Mouse (Mus musculus) lung, postnatal 36 days (tissue): ENCODE data around the gene Wee2.

Source experiments
- DNase-seq: peaks from one replicate; pipeline ENCODE4 v3.0.0; 2022; ENCODE audit warnings: mixed read lengths

Gene Wee2

DNA sequence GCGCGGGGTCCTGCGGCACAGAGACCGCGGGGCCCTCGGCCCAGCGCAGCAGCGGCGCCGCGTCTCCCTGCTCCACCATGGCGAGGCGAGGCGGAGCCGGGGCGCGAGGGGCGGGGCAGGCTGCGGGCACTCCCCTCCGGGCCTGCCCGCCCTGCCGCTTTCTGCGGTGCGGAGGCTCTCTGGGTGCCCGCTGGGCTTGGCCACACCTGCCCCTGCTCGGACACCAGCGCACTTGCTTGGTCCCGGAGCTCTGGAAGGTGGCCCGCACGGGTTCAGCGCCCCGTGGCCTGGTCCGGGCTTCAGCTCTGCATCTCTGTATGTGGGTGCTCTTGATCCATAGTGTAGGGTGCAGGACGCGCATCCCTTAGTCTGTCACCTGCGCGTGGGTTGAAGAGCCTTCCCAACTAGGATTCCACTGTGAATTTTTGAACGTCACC, 2.8 kb upstream of the Wee2 start, which contains the start of gene E330009J07Rik:
E330009J07Rik (minus strand) TSS at position 89 of the 437 bp plus-strand sequence.
- peak; percentile 87 for DNase-seq

GRCm38 (mm10) chr6:40439731-40440130, 843 bp downstream of the Wee2 start:
- DNase-seq, result no peak

DNA sequence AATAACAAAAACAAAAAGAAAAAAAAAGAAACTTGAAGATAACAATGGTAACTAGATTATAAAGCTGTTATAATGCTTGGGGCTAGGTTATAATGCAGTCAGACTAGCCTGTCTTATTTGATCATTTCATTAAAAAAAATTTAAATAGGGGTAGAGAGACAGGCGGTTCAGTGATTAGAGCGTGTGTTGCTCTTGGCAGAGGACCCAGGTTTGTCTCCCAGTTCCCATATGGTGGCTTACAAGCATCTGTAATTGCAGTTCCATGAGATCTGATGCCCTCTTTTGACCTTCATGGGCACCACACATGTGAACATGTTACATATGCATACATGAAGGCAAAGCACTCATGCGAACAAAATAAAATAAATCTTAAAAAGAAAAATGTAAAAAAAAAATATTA, 2.4 kb downstream of the Wee2 start:
- no peak for DNase-seq

GRCm38 (mm10) chr6:40441755-40442154, 2.9 kb downstream of the Wee2 start:
- no peak for DNase-seq

DNA sequence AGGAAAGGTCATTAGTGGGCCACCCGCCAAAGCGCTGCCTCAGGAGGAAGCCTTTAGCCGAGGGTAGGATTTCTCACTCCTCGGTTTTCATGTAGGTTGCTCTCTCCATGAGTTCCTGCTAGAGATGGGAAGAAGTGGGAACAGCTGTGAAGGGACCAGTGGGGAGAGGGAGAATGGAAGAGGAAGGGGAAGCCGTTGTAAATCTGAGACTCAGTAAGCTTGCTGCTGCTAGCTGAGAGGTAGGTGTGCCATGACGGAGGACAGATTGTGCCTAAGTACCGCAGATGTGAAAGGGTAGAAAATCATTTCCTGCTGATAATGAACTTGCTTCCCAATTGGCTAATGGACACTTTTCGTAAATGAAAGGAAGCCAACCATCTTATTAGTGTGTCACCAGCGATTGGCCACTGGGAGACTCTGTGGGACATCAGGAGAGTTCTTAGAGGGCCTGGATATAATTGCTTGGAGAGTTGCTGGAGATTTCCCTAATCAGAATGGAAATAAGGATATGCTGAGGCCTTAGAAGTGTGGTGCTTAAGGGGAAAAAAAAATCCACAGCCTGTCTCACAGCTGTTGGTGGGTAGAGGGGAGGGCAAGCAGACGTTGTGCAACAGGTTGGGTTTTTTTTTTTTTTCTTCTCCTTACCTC, 4.5 kb downstream of the Wee2 start:
- DNase-seq, result no peak

DNA sequence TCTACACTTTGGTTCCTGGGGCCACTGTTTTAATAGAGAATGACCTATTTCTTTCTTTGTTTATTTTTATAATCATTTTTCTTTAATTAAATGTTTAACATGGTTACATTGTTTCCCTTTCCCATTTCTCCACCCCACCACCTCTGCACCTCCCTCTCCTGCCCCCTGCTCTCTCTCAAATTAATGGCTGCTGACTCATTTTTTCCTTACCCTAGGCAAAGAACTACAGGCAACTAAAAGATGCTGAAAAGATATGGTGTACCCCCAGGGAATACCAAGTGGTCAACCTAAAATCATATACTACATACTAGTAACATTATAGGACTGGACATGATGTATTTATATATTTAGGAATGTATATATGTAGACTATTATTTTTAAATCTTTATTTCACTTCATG, 9.7 kb downstream of the Wee2 start:
- DNase-seq, result no peak

DNA sequence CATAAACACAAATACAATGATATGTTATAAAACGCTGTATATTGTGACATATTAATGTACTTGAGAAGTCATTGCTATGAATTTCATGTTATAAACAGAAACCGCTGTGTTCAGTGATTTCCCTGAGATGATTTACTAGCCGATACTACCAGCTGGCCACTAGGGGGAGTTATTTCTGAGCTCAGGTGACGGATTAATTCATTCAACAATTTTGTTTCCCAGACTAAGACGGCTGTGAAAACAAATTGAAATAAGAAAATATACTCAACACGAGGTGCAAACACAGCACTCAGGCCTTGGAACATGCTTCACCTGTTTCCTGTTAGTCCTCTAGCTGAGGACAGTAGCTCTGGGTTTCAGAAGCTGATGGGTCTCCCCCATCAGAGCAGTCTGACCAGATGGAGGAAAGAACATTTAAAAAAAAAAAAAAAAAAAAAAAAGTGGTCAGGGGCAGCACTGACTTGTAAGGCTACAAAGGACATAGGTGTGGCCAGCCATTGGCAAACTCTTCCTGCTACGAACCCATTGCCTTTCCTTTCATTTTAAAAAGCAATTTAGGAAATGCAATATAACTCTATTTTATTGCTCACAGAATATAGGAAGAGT, 15.7 kb downstream of the Wee2 start:
- DNase-seq, result no peak

- DNase-seq, result peak; percentile 15
Observed at GRCm38 (mm10) chr6:40465710-40466109, 26.8 kb downstream of the Wee2 start.

- peak; percentile 97 for DNase-seq
Observed at GRCm38 (mm10) chr6:40470916-40471719, 32.2 kb downstream of the Wee2 start, which contains the start of gene Ssbp1. Gene Ssbp1 (plus strand): TSS chr6:40471352.

DNA sequence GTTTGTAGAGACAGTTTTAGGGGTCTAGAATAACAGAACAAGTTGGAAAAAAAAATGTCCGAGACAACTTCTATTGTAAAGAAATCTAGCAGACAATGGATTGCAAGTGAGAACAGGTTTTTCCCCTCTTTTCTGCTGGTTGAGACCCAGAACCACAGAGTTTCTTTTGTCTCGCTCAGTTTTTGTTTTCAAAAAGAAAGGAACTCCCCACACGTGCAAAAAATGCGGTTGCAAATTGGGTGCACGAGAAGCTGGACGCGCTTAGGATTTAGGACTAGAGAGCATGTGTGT, 32.8 kb downstream of the Wee2 start:
- no peak for DNase-seq

DNA sequence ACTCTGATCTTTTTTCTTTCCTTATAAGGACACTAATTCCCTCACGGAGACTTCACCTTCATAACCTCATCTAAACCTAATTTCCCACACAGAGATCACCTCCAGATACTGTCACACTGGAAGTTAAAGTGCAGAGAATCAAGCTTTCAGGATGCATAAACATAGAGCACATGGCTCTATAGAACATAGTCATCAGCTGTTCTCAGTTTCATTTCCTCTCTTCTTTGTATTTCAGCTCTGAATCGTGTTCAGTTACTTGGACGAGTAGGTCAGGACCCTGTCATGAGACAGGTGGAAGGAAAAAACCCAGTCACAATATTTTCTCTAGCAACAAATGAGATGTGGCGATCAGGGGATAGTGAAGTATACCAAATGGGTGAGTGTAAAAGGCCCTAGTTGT, 37.2 kb downstream of the Wee2 start:
- no peak for DNase-seq

GRCm38 (mm10) chr6:40479705-40480104, 40.8 kb downstream of the Wee2 start:
- peak; percentile 15 for DNase-seq

DNA sequence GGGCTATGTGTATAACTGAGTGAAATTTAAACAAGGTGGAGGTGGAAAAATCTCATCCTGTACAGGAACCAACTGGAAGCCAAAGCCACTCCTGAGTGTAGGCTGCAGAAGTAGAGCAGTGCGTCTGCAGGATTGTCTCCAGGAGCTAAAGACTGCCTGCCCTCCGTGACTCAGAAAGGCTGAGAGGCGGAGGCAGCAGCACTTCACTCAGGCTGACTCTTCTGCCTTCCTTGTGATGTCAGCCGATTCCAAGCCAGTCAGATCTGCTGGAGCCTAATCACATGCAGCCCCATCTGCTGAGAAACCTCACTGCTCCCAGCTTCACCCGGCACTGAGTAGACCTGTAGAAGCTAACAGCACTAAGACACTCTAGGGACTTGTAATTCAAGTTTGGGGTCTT, 43.4 kb downstream of the Wee2 start:
- DNase-seq, result no peak

DNA sequence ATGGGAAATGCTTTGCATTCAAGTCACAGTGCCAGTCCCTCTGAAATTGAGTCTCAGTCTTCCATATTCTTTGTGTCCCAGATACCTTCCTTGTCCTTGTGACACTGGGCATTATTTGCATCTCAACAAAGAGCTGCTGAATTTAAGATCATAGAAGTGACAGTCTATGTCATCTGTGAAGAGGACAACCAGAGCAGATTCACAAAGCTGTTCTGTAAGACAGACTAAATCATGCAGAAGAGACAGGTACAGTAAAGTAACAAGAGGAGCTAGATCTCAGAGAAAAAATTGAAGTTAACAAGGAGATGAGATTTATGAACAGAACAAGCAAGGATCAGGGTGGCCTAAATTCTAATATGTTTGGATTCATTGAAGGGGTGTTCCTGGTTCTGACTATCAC, 52.0 kb downstream of the Wee2 start, which contains the start of gene Tas2r137:
Tas2r137 (plus strand) TSS at position 301 of the 400 bp plus-strand sequence.
- no peak for DNase-seq

GRCm38 (mm10) chr6:40493229-40493628, 54.3 kb downstream of the Wee2 start, which contains the start of gene Tas2r108:
Gene Tas2r108 (plus strand): TSS chr6:40493529.
- DNase-seq, result no peak
